In genomic region chr6:29119990-29120389, GRCm38 (mm10) we compare ENCODE assay signal across 29 mouse cellular contexts. TPM values are rescaled to one million over a fixed set of nuclear protein-coding genes. Genes with fewer than 3 reads are reported as not detected.
DNase-seq lines count a peak whose midpoint lies in the region; ATAC-seq lines count a peak whose summit lies in the region.
"Had no signal": no experiment of that assay in that cellular context is flagged by ENCODE, and none has a peak within 500 bp of the region (broad histone marks: within the 10 kb centered on the region; RNA-seq: fewer than 3 reads in every experiment).

No protein-coding gene starts in this region.

- ATAC-seq in liver, embryonic 12.5 days: no peak
- ATAC-seq: CD4-positive, CD25-positive, alpha-beta regulatory T cell, adult 4 months; forebrain, embryonic 13.5 days; forebrain, embryonic 16.5 days; hindbrain, embryonic 16.5 days; intestine, embryonic 15.5 days had no signal

- H3K36me3 ChIP-seq in liver, embryonic 12.5 days: peaks cover 11% of the 10 kb centered on the region

- H3K4me3 ChIP-seq in liver, embryonic 12.5 days: no peak overlapping the region
- H3K4me3 ChIP-seq: forebrain, embryonic 10.5 days; forebrain, embryonic 13.5 days; heart, embryonic 12.5 days; heart, embryonic 15.5 days; hindbrain, embryonic 10.5 days; hindbrain, embryonic 13.5 days; intestine, embryonic 15.5 days had no signal

- H3K9ac ChIP-seq in liver, embryonic 12.5 days: no peak overlapping the region
- H3K9ac ChIP-seq: forebrain, embryonic 13.5 days; heart, embryonic 12.5 days; heart, embryonic 15.5 days; hindbrain, embryonic 13.5 days; intestine, embryonic 15.5 days had no signal

- no peaks in the 10 kb centered on the region for H3K4me1 ChIP-seq in liver, embryonic 12.5 days
- H3K4me1 ChIP-seq: forebrain, embryonic 10.5 days; heart, embryonic 12.5 days; hindbrain, embryonic 10.5 days; intestine, embryonic 15.5 days had no signal

- DNase-seq in brain, adult 2 months (ENCODE audit: low read depth, low spot score): peak; percentile 44
- DNase-seq in cerebellum, adult 18-20 months: peak; percentile 23 to 29
- DNase-seq in cerebellum, adult 9-10 months: peak; percentile 17
- DNase-seq in cerebellum, postnatal 14 days: peak; percentile 57
- DNase-seq in right cerebral cortex, postnatal 36 days (ENCODE audit: low spot score in 2 of 2): no peak
- no peak for DNase-seq in layer of hippocampus, adult 18-20 months (ENCODE audit: low spot score in 2 of 2)
- DNase-seq in left cerebral cortex, adult 8-10 months (ENCODE audit: low spot score in 2 of 2): no peak
- DNase-seq: adrenal gland, adult 2 months; adrenal gland, postnatal 14 days; gastrocnemius, postnatal 25 days; heart, adult 18-20 months; heart, postnatal 10 days; heart, postnatal 36 days; kidney, adult 11 months had no signal

- no peaks in the 10 kb centered on the region for H3K27me3 ChIP-seq in liver, embryonic 12.5 days (replicated peaks)
- H3K27me3 ChIP-seq: forebrain, embryonic 13.5 days; heart, embryonic 12.5 days; heart, embryonic 15.5 days; hindbrain, embryonic 13.5 days; intestine, embryonic 15.5 days had no signal

- no peaks in the 10 kb centered on the region for H3K9me3 ChIP-seq in liver, embryonic 12.5 days (replicated peaks)
- H3K9me3 ChIP-seq: forebrain, embryonic 10.5 days; forebrain, embryonic 13.5 days; heart, embryonic 12.5 days; heart, embryonic 15.5 days; hindbrain, embryonic 10.5 days; hindbrain, embryonic 13.5 days; intestine, embryonic 15.5 days had no signal

- WGBS in liver, embryonic 12.5 days (ENCODE audit: insufficient replicate concordance): 79% methylated on average over 13 of the region's 13 CpGs

- H3K27ac ChIP-seq in liver, embryonic 12.5 days: no peak overlapping the region
- H3K27ac ChIP-seq: forebrain, embryonic 10.5 days; forebrain, embryonic 13.5 days; heart, embryonic 15.5 days; hindbrain, embryonic 10.5 days; hindbrain, embryonic 13.5 days; intestine, embryonic 15.5 days had no signal

- H3K4me2 ChIP-seq in liver, embryonic 12.5 days: no peak overlapping the region
- H3K4me2 ChIP-seq: forebrain, embryonic 13.5 days; heart, embryonic 12.5 days; heart, embryonic 15.5 days; hindbrain, embryonic 13.5 days; intestine, embryonic 15.5 days had no signal

RNA-seq across cellular contexts. Expression of gene Rbm28, which starts 44.8 kb away (rescaled TPM):
- 10 to 100 TPM; 43.1 to 43.2 TPM for total RNA-seq in layer of hippocampus, adult 18-20 months (2021)
- total RNA-seq in left cerebral cortex, adult 8-10 months (2022): 10 to 100 TPM; 29.5 to 37.0 (median 34.2) TPM
- 23.2 and 27.2 TPM in 2 replicates for polyA plus RNA-seq in liver, embryonic 12.5 days (2016; fragmentation: Nextera tagmentation; extraction: Ambion mirVana)

RNA-seq across cellular contexts. Expression of gene Prrt4, which starts 59.4 kb away (rescaled TPM):
- total RNA-seq in layer of hippocampus, adult 18-20 months (2021): 1 to 10 TPM; 2.4 to 2.6 TPM
- total RNA-seq in left cerebral cortex, adult 8-10 months (2022): 1 to 10 TPM; 3.8 to 4.7 (median 4.4) TPM
- polyA plus RNA-seq in liver, embryonic 12.5 days (2016; fragmentation: Nextera tagmentation; extraction: Ambion mirVana): 0.07 and 0.12 TPM in 2 replicates
- total RNA-seq: MEL had no signal

RNA-seq across cellular contexts. Expression of gene Lep, which starts 60.0 kb away (rescaled TPM):
- not detected for total RNA-seq in layer of hippocampus, adult 18-20 months (2021)
- total RNA-seq in left cerebral cortex, adult 8-10 months (2022): not detected
- not detected in 2 replicates for polyA plus RNA-seq in liver, embryonic 12.5 days (2016; fragmentation: Nextera tagmentation; extraction: Ambion mirVana)
- total RNA-seq: MEL had no signal
- polyA plus RNA-seq: brain, embryonic 14.5 days; C2C12; CD4-positive, CD25-positive, alpha-beta regulatory T cell, adult 4 months; embryonic facial prominence, embryonic 11.5 days; forebrain, embryonic 10.5 days; forebrain, embryonic 13.5 days; forebrain, embryonic 16.5 days; heart, embryonic 12.5 days; heart, embryonic 15.5 days; hindbrain, embryonic 10.5 days; hindbrain, embryonic 13.5 days; hindbrain, embryonic 16.5 days; intestine, embryonic 15.5 days had no signal

Comparison
In these comparisons a context has a peak if more than half of its experiments do, and no peak if none do; other contexts are left out.
1. DNase-seq: peak in brain, adult 2 months (single experiment), cerebellum, adult 18-20 months (2 of 2), cerebellum, adult 9-10 months (single experiment) and cerebellum, postnatal 14 days (2 of 2); none in right cerebral cortex, postnatal 36 days (0 of 2), layer of hippocampus, adult 18-20 months (0 of 2) and left cerebral cortex, adult 8-10 months (0 of 2).